Mouse (Mus musculus) spleen, adult 2 months (tissue): Measurements from ENCODE around the gene Ehhadh.
"Not testable (repeated sequence)": the region's sequence is repeated elsewhere in the genome, so short reads cannot be mapped to it uniquely, and the experiment has no call there.

ENCODE experiments used
- CTCF ChIP-seq: fragments of 200-500 bp; IDR thresholded peaks from 2 replicates; pipeline ENCODE4 v1.5.1; 2011; ENCODE audit warnings: mild to moderate bottlenecking, inconsistent platforms; ENCODE audit not compliant: insufficient read depth, insufficient read length, insufficient replicate concordance; ENCODE audit errors: extremely low read depth
- POLR2A ChIP-seq: fragments of 200-500 bp; IDR thresholded peaks from 2 replicates; pipeline ENCODE4 v1.6.1; 2011; ENCODE audit warnings: low read depth, low read length, inconsistent platforms

- not testable (repeated sequence) for TF ChIP-seq CTCF, POLR2A
These were observed 5.6 kb upstream of the Ehhadh start for GRCm38 (mm10) chr16:21793080-21793810.
